Mouse (Mus musculus) adrenal gland, postnatal 25 days (tissue): ENCODE measurements around the gene Dydc1. TPM values are rescaled to one million over a fixed set of nuclear protein-coding genes. Genes with fewer than 3 reads are reported as not detected.

Source experiments
- DNase-seq: peaks from one replicate; pipeline ENCODE4 v3.0.0; 2021; ENCODE audit warnings: mixed read lengths
- total RNA-seq: library from RNA; stranded (reverse); gene quantifications from 2 replicates; pipeline ENCODE4 v1.2.3, GENCODE M21; 2021

The Dydc1 gene
- total RNA-seq, 1 experiment from 2014 or later: not detected

- DNase-seq: no peak
Observed at GRCm38 (mm10) chr14:41100712-41101111, 28.0 kb downstream of the Dydc1 start.

- DNase-seq: no peak
Observed at GRCm38 (mm10) chr14:41101242-41101641, 28.5 kb downstream of the Dydc1 start.

- no peak for DNase-seq
Observed at GRCm38 (mm10) chr14:41102269-41102668, 29.6 kb downstream of the Dydc1 start.

GRCm38 (mm10) chr14:41104853-41105444 is 32.2 kb downstream of the Dydc1 start, which contains the start of gene Mat1a:
Mat1a (plus strand) TSS chr14:41105035.
- DNase-seq: no peak

GRCm38 (mm10) chr14:41111031-41111668 is 38.4 kb downstream of the Dydc1 start:
- no peak for DNase-seq

GRCm38 (mm10) chr14:41112944-41113343 is 40.2 kb downstream of the Dydc1 start:
- DNase-seq: no peak

- DNase-seq: no peak
Observed at GRCm38 (mm10) chr14:41116271-41116670, 43.6 kb downstream of the Dydc1 start.

- no peak for DNase-seq
Observed at GRCm38 (mm10) chr14:41124683-41125082, 52.0 kb downstream of the Dydc1 start.

GRCm38 (mm10) chr14:41127997-41128396 is 55.3 kb downstream of the Dydc1 start:
- DNase-seq: no peak

- no peak for DNase-seq
Observed at GRCm38 (mm10) chr14:41131540-41131939, 58.8 kb downstream of the Dydc1 start, which contains the start of gene Sftpa1. Sftpa1 (plus strand) TSS chr14:41131782.

- no peak for DNase-seq
Observed at GRCm38 (mm10) chr14:41137006-41137405, 64.3 kb downstream of the Dydc1 start.

- no peak for DNase-seq
Observed at GRCm38 (mm10) chr14:41140686-41141085, 68.0 kb downstream of the Dydc1 start.

Other genes with a start within 250 kb of the Dydc1 start
- gene Sh2d4b, start 179.6 kb upstream of the Dydc1 start, total RNA-seq: 1.4 and 1.5 TPM in 2 replicates
- gene Tspan14, start 106.1 kb upstream of the Dydc1 start, total RNA-seq: 24.7 and 31.1 TPM in 2 replicates
- 58.3 and 81.5 TPM in 2 replicates for gene Fam213a, start 59.1 kb upstream of the Dydc1 start, total RNA-seq
- gene Dydc2, start 3.7 kb upstream of the Dydc1 start, total RNA-seq: 0.94 TPM in 1 of 2 replicates, not detected in the other
- 14.0 TPM in 1 of 2 replicates, not detected in the other for gene Mat1a, start 32.1 kb downstream of the Dydc1 start, total RNA-seq
- gene Sftpa1, start 58.9 kb downstream of the Dydc1 start, total RNA-seq: 0.79 TPM in 1 of 2 replicates, not detected in the other
- gene Mbl1, start 78.5 kb downstream of the Dydc1 start, total RNA-seq: 1.1 TPM in 1 of 2 replicates, not detected in the other
- not detected in 2 replicates for gene Sftpd, start 112.2 kb downstream of the Dydc1 start, total RNA-seq
- gene Gm2832, start 205.9 kb downstream of the Dydc1 start, total RNA-seq: not detected in 2 replicates